Mouse (Mus musculus) neural tube, embryonic 11.5 days (tissue): ENCODE measurements around the gene Stard5. TPM values are rescaled to one million over a fixed set of nuclear protein-coding genes. Genes with fewer than 3 reads are reported as not detected.

Experiments used
- ATAC-seq: fragments of 200-750 bp; cut with Nextera tagmentation; 2 replicates; pipeline ENCODE4 v1.8.0; 2017; ENCODE audit warnings: moderate number of reproducible peaks, mild to moderate bottlenecking, moderate TSS enrichment, moderate library complexity; ENCODE audit not compliant: insufficient read depth, low FRiP score, low TSS enrichment
- DNase-seq: peaks from one replicate; pipeline ENCODE4 v3.0.0-alpha.2; 2015; ENCODE audit warnings: low spot score
- H3K27ac ChIP-seq: fragments of 300-500 bp; sonication (generic); 2 replicates; pipeline ENCODE4 v1.5.1; 2014; ENCODE audit warnings: low read depth, mild to moderate bottlenecking, low read length
- H3K27me3 ChIP-seq: fragments of 300-500 bp; sonication (generic); 2 replicates; pipeline ENCODE4 v1.6.1; 2014; ENCODE audit warnings: mild to moderate bottlenecking, low read length, mixed read lengths; ENCODE audit not compliant: control insufficient read depth, insufficient read depth
- H3K36me3 ChIP-seq: fragments of 300-500 bp; sonication (generic); 2 replicates; pipeline ENCODE4 v1.6.1; 2014; ENCODE audit warnings: mild to moderate bottlenecking, low read length, moderate library complexity, mixed read lengths; ENCODE audit not compliant: control insufficient read depth, insufficient read depth
- H3K4me1 ChIP-seq: fragments of 300-500 bp; sonication (generic); 2 replicates; pipeline ENCODE4 v1.6.1; 2014; ENCODE audit warnings: low read length, mixed read lengths; ENCODE audit not compliant: control insufficient read depth, insufficient read depth
- H3K4me2 ChIP-seq: fragments of 300-500 bp; sonication (generic); 2 replicates; pipeline ENCODE4 v1.6.1; 2014; ENCODE audit warnings: low read depth, mild to moderate bottlenecking, moderate library complexity
- H3K4me3 ChIP-seq: fragments of 300-500 bp; sonication (generic); 2 replicates; pipeline ENCODE4 v1.5.1; 2014; ENCODE audit warnings: low read depth, low read length
- H3K9ac ChIP-seq: fragments of 300-500 bp; sonication (generic); 2 replicates; pipeline ENCODE4 v1.6.1; 2014; ENCODE audit warnings: mild to moderate bottlenecking, low read length
- H3K9me3 ChIP-seq: fragments of 300-500 bp; sonication (generic); 2 replicates; pipeline ENCODE4 v1.6.1; 2016; ENCODE audit warnings: low read length; ENCODE audit not compliant: control insufficient read depth
- WGBS: fragments of 180-500 bp; shearing (Covaris S2); extraction: QIAGEN DNeasy Blood & Tissue Kit; methylation state at CpG from one replicate; pipeline ENCODE4 v1.1.7; 2014; 5-methylcytosine and 5-hydroxymethylcytosine counted together
- polyA plus RNA-seq: library from polyadenylated mRNA; unstranded; fragments of >200 nt; fragmentation: Nextera tagmentation; extraction: Ambion mirVana; gene quantifications from 2 replicates; pipeline ENCODE4 v1.2.1, GENCODE M21; 2014

Gene Stard5
- polyA plus RNA-seq, 1 experiment from 2014 or later, result 11.0 TPM

DNA sequence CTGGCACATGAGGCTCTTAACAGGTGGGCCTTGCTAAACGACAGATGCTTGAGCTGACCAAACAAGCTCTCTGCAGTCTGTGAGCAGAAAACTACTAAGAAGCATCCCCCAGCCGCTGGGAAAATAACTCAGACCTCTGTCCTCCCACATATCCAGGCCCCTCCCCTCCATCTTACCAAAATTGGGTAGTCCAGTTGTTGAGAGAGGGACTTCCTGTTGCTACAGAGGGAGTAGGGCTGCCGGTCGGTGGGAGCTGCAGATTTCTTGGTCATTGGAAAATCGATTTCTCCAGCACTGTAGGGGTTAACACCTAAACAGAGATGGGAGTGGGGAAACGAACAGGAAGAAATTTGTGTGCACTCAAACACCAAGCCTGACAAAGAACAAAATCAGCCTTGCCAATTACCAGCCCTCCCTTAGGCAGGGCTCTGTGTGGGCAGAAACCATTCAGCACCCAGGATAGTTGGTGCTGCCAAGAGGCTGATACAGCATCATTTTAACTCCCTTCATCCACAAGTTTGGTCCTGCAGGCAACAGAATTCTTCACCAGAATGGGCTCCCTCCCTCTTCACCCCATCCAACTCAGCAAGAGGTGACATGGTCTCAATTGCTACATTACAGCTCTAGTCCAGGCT is 51.0 kb downstream of the Stard5 start:
- ATAC-seq (no peak), DNase-seq (no peak)
- Histone ChIP-seq H3K9me3 (no peaks in the 10 kb centered on the region), H3K27me3 (no peaks in the 10 kb centered on the region), H3K27ac (no peak overlapping the region), H3K9ac (no peak overlapping the region), H3K4me2 (no peak overlapping the region), H3K4me1 (no peaks in the 10 kb centered on the region), H3K4me3 (no peak overlapping the region), H3K36me3 (no peaks in the 10 kb centered on the region)
- WGBS, result 53% methylated on average over 6 of the region's 6 CpGs

DNA sequence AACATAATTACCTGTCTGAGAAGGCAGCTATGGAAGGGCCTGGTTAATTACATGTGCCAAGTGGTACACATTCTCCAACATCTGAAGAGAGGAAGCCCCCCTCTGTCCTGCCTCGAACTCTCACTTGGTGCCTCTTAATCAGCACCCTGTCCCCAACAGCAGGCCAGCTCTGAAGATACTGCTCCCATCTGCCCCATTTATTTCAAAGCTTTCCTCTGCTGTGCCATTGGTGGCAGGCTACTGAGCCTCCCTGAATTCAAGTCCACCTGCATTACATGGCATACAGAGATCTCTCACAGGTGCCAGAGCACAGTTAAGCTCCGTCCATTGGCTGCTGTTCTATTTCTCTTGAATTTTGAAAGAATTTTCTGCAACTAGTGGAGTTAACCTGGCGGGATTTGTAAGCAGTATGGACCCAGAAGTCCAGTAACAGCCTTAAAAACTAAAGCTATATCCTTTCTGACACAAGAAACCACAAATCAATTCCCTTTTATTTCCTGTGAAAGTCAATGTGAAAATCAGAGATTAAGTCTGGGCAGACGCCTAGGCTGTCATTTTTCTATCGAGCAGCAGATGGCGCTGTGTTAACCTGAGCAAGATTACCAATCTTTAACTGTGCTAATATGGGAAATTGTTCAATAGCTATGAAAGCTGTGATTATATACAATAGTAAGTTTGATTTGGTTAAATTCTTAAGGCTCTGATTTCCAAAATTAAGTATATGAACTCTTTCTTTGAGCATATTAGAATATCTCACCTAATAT is 63.9 kb downstream of the Stard5 start:
- Histone ChIP-seq H3K9ac (no peak overlapping the region), H3K9me3 (no peaks in the 10 kb centered on the region), H3K4me3 (no peak overlapping the region), H3K4me2 (no peak overlapping the region), H3K36me3 (no peaks in the 10 kb centered on the region), H3K27me3 (no peaks in the 10 kb centered on the region), H3K27ac (no peak overlapping the region), H3K4me1 (no peaks in the 10 kb centered on the region)
- DNase-seq (peak; percentile 44), ATAC-seq (no peak)
- WGBS, result 29% methylated on average over 6 of the region's 6 CpGs

DNA sequence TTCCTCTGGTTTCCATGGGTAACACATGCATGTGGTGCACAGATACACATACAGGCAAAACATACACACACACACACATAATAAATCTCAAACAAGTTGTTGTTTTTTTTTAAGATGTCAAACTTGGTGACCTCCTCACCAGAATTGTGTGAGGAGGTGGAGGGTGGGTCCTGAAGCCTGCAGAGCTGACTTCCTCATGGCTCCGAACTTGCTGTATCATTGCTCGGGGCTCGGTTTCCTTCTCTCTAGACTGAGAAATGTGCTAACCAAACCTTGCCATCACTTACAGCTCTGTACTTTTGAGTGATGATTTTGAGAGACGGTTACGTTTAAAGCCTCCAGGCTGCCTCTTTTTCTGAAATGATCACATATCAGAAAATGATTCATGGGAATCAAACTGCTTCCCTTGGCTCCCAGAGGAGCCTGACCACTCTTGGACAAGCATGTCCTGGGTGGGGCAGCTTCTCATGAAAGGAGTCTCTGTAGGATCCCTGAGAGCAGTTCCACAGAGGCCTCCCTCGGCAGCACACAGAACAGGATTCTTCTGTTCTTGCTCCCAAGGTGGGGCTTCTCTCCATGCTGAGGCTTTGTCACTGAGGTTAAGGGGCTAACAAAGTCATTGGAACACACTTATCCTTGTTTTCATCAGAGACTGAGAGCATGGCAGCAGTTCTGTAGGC is 67.4 kb downstream of the Stard5 start:
- Histone ChIP-seq H3K27ac (no peak overlapping the region), H3K4me2 (no peak overlapping the region), H3K4me3 (no peak overlapping the region), H3K9me3 (no peaks in the 10 kb centered on the region), H3K36me3 (no peaks in the 10 kb centered on the region), H3K9ac (no peak overlapping the region), H3K4me1 (no peaks in the 10 kb centered on the region), H3K27me3 (no peaks in the 10 kb centered on the region)
- WGBS, result 86% methylated on average over 6 of the region's 6 CpGs
- no peak for ATAC-seq
- DNase-seq, result no peak

Other genes with a start within 250 kb of the Stard5 start
- 0.54 and 0.64 TPM in 2 replicates for gene Tmc3, start 47.0 kb upstream of the Stard5 start, polyA plus RNA-seq
- gene Il16, start 113.8 kb downstream of the Stard5 start, polyA plus RNA-seq, result 1.4 and 1.9 TPM in 2 replicates
- not detected in 2 replicates for gene Cfap161, start 162.9 kb downstream of the Stard5 start, polyA plus RNA-seq